Mouse (Mus musculus): ENCODE results near the gene Kcnj5.

DNA sequence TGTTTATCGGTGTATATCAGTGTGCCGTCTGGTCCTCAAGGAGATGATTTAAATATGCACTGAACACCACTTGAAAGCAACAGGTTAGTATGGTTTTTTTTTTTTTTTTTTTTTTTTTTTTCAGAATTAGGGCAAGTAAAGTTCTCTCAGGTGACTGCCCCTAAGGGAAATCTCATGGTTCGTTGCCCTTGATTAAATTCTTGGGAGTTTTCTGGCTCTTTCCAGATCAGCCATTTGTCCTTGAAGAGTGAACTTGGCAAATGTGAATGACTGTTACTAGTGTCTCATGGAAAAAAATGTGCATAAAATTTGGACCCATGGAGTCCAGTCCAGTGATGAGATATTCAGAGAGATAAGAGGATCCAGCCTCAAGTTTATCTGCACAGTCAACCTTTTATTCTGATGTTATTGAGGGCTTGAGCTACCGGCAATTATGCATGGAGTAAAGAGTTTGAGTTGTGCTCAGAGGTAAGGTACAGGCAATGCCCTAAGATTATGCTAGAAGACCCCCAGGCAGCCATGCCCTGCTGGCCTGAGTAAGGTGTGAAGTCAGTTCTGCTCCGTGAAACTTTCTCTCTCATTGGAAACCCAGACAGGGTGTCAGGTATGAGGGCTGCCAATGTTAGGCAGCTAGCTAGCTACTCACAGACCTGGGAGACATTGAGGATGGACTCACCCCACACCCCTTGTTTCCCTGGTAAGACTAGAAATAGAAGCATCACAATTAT, 32.9 kb upstream of the Kcnj5 start:
- TF ChIP-seq EP300 (IDR thresholded peaks at IDR 0.05; ENCODE audit: low read depth) (no peak), CTCF (IDR thresholded peaks at IDR 0.05; ENCODE audit: low read depth) (no peak)

Measured in heart, postnatal 0 days (tissue).